Mouse (Mus musculus): ENCODE measurements at regions not wholly inside any gene's neighbourhood (a gene's known extent, or its start where the extent isn't known, plus 50 kb on each side); places are given as distances from the start of the nearest gene placed in this dataset.

DNA sequence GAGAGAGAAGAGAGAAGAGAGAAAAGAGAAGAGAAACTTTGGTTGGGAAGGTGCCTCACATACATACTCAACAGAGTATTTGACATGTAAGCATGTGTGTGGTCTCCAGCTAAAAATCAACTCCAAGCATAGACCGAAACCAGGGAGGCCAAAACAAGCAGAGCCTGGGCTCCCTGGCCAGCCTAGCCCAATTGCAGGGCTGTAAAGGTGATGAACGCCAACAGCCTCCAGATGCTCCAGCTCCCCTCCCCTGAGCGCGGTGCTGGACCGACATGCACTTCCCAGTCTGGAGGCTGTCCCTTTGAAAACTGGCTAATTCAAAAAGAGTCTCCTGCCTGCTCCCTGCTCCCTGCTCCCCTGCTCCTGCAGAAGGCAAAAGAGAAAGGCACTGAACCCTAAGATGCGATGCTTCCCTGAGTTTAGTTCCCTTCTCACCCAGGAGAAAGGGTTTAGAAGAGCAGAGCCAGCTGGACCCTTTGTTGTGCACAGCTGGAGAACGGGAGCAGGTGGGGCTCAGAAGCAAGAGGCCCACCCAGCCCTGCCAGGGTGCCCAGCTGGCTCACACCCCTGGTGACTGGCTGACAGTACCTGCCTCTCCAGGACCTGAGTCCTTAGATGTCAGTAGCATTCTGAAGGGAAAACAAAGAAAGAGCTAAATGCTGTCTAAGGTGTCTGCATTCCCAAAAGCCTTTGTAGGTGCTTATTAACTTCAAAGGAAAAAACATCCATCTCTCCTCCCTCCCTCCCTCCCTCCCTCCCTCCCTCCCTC, 255.2 kb upstream of the Arid1b start:
- H3K36me3 ChIP-seq (ENCODE audit: control insufficient read depth, insufficient read depth, low read length, poor library complexity, severe bottlenecking), result no peaks in the 10 kb centered on the region
- DNase-seq (ENCODE audit: low read depth, low spot score), result no peak
- H3K27me3 ChIP-seq (ENCODE audit: control insufficient read depth, insufficient read depth, low read length, poor library complexity, severe bottlenecking), result no peaks in the 10 kb centered on the region

DNA sequence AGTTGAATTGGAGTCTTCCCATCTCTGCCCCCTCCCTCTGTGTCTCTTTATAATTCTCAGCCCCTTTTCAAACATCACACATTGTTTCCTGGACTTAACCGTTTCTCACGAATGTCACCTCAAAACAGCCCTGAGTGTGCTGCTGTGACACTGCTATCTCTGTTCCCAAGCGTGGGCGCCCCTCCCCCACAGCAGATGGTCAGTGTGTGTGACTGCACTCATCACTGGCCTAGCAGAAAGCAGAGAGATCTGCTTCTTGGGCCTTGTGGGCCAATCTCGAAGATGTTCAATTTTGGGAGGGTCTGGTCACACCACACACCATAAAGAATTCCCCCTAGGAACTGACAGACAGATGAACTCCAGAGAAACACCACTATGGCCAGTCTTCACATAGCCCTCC, 253.3 kb upstream of the Arid1b start:
- Histone ChIP-seq H3K27me3 (ENCODE audit: control insufficient read depth, insufficient read depth, low read length, poor library complexity, severe bottlenecking) (no peaks in the 10 kb centered on the region), H3K36me3 (ENCODE audit: control insufficient read depth, insufficient read depth, low read length, poor library complexity, severe bottlenecking) (no peaks in the 10 kb centered on the region)
- DNase-seq (ENCODE audit: low read depth, low spot score), result peak; percentile 26

DNA sequence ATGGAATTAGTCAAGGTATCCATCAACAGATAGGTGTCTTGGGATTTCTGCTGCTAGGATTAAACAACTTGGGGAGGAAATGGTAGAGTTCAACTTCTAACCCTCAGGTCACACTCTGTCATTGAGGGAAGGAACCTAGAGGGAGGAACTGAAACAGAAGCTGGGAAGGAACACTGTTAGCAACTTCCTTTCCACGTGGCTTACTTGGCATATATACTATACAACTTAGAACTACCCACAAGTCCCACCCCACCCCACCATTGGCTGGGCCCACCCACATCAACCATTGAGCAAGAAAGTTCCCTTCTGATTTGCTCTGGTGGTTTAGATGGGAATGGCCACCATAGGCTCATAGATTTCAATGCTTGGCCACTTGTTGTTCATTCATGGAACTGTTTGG, 251.8 kb upstream of the Arid1b start:
- Histone ChIP-seq H3K27me3 (ENCODE audit: control insufficient read depth, insufficient read depth, low read length, poor library complexity, severe bottlenecking) (no peaks in the 10 kb centered on the region), H3K36me3 (ENCODE audit: control insufficient read depth, insufficient read depth, low read length, poor library complexity, severe bottlenecking) (no peaks in the 10 kb centered on the region)
- peak; percentile 66 for DNase-seq (ENCODE audit: low read depth, low spot score)

DNA sequence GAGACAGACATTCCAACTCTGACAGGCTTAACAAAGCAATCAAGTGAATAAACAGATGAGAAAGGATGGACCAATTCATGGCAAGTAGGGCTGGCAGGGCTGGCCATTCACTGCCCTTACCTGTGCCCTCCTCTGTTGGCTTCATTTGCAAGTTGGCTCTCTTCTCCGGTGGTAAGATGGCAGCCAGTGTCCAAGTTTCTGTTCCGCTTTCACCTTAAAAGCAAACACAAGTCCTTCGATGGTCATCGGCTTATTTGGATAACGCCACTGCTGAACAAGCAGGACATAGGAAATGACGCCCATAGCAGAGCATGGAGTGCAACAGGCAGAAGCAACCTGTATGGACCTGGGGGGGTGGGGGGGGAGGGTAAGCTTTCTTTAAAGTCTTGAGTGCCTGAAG, 231.2 kb upstream of the Arid1b start:
- DNase-seq (ENCODE audit: low read depth, low spot score), result no peak
- Histone ChIP-seq H3K27me3 (ENCODE audit: control insufficient read depth, insufficient read depth, low read length, poor library complexity, severe bottlenecking) (no peaks in the 10 kb centered on the region), H3K36me3 (ENCODE audit: control insufficient read depth, insufficient read depth, low read length, poor library complexity, severe bottlenecking) (no peaks in the 10 kb centered on the region)

DNA sequence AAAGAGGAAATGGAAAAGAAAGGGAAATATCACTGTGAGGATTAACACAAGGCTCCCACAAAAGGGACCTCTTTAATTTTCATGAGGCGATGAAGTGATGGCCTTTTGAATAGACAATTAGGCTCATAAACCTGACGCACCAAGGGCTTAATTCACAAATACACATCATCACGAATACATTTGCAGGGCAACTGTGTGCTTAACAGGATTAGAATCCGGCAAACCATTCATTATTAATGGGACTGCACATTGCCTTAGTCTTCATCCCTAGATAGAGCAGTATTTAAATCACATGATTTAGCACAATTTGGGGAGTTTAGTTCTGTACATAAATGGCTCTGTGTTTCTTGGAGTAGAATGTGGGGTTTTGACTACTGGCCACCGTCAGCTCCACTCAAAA, 228.4 kb upstream of the Arid1b start:
- Histone ChIP-seq H3K27me3 (ENCODE audit: control insufficient read depth, insufficient read depth, low read length, poor library complexity, severe bottlenecking) (no peaks in the 10 kb centered on the region), H3K36me3 (ENCODE audit: control insufficient read depth, insufficient read depth, low read length, poor library complexity, severe bottlenecking) (no peaks in the 10 kb centered on the region)
- DNase-seq (ENCODE audit: low read depth, low spot score), result no peak

DNA sequence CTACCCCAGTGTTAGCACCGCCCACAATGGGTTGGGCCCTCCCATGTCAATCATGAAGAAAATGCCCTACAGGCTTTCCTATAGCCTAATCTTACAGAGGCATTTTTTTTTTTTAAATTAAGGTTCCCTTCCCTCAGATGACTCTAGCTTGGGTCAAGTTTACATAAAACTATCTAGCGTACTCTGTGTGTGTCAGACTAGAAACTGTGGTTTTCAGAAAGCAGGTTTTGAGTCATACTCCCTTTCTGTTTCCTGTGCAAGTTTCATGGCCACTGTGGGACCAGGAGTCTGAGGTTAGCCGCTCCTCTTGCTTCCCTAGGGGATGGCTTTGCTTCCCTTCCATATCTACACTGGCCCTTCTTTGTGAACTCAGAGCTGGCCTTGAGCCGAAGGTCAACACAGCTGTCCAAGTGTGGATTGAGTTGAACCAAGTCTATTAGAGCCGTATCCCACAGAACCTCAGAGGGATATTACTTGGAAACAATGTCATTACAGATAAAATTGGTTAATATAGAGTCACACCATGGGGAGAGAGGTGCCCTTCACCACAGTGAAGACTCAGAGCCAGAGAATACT, 226.1 kb upstream of the Arid1b start:
- no peak for DNase-seq (ENCODE audit: low read depth, low spot score)
- H3K27me3 ChIP-seq (ENCODE audit: control insufficient read depth, insufficient read depth, low read length, poor library complexity, severe bottlenecking), result no peaks in the 10 kb centered on the region

DNA sequence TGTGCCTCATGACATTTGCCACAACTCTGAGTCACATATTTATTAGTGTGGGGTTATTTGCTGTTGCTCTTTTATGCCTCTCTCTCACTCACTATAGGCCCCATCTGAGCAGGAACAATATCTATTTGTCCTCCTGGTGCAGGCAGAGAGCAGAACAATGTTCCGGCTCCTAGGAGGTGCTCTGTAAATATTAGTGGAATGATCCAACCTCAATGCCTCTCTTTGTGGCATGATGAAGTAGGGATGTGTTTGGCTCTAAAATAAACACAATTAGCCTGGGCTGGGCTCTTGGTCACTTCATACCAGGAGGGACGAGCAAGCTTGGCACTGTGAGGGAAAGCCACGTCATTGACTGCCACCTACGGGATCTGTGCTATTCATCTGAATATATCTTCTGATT, 224.8 kb upstream of the Arid1b start:
- no peaks in the 10 kb centered on the region for H3K36me3 ChIP-seq (ENCODE audit: control insufficient read depth, insufficient read depth, low read length, poor library complexity, severe bottlenecking)
- DNase-seq (ENCODE audit: low read depth, low spot score), result no peak
- no peaks in the 10 kb centered on the region for H3K27me3 ChIP-seq (ENCODE audit: control insufficient read depth, insufficient read depth, low read length, poor library complexity, severe bottlenecking)

More for the DNA sequence above, 226.1 kb upstream of the Arid1b start:
- no peaks in the 10 kb centered on the region for H3K36me3 ChIP-seq (ENCODE audit: control insufficient read depth, insufficient read depth, low read length, poor library complexity, severe bottlenecking)

DNA sequence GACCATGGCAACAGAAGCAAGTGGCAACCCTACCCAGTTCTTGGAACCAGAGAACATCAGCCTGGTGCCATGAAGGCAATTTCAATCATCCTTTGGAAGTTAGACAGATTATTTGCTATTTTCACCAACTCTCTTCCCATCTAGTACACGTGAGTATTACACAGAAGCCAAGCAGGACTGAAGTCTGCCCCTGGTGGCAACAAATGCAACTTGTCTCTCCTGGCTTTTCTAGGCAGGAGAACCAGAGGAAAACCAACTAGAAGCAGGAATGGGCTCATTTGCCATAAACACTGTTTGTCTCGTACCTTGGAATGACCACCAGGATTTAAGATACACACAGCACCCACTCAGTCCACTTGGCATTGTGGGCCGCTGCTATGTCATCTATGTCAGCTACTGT, 224.1 kb upstream of the Arid1b start:
- Histone ChIP-seq H3K27me3 (ENCODE audit: control insufficient read depth, insufficient read depth, low read length, poor library complexity, severe bottlenecking) (no peaks in the 10 kb centered on the region), H3K36me3 (ENCODE audit: control insufficient read depth, insufficient read depth, low read length, poor library complexity, severe bottlenecking) (no peaks in the 10 kb centered on the region)
- DNase-seq (ENCODE audit: low read depth, low spot score), result no peak

DNA sequence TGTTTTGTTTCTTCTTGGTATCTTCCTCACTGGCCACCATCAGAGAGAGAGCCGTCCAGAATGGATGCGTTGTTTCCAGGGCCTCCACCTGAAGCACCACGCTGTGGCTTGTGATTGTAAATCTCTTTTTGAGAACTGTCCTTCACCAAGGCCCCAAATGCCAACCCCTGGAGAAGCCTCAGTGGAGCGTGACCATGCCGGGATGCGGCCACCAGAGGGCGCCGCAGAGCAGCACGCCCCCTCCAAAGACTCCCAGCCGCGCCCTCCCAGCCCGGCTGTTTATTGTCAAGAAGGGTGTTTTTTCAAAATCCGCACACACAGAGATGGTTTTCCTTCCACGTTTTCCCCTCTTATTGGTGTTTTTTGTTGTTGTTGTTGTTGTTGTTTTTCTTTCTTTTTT, 216.0 kb upstream of the Arid1b start:
- peak; percentile 76 for DNase-seq (ENCODE audit: low read depth, low spot score)
- Histone ChIP-seq H3K36me3 (ENCODE audit: control insufficient read depth, insufficient read depth, low read length, poor library complexity, severe bottlenecking) (no peaks in the 10 kb centered on the region), H3K27me3 (ENCODE audit: control insufficient read depth, insufficient read depth, low read length, poor library complexity, severe bottlenecking) (no peaks in the 10 kb centered on the region)

DNA sequence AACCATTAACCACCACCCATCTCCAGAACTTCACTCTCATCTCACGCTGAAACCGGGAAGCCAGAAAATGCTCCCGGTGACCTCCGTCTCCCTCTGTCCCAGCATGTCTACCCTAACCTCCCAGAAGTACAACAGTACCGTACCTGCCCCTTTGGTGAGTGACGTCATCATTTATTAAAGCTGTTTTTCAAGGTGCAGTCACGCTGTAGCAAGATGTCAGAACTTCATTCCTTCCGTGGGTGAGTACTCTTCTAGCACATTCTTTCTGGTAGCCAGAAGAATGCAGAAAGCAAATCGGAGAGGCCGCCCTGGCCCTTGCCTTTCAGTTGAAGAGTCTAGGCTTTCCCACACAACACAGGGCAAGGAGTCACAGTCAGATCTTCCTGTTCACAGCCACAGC, 215.1 kb upstream of the Arid1b start:
- no peaks in the 10 kb centered on the region for H3K36me3 ChIP-seq (ENCODE audit: control insufficient read depth, insufficient read depth, low read length, poor library complexity, severe bottlenecking)
- no peak for DNase-seq (ENCODE audit: low read depth, low spot score)
- H3K27me3 ChIP-seq (ENCODE audit: control insufficient read depth, insufficient read depth, low read length, poor library complexity, severe bottlenecking), result no peaks in the 10 kb centered on the region

DNA sequence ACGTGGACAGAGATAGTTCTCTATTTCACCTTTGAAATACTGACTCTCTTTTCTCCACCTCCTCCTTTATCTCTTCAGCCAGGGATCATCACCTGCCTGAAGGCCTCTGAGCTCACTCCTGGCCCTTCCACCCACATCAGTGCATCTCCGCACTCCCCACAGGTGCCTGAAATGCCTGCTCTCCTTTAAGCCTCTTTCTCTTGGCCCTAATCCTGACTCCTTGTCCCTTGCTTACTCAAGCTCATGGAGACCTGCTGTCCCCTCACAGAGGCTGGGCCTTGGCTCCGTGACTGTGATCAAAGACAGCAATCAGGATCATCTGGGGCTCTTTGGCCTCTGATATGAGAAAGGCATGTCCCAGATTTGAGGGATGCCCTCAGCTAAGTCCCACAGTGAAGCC, 212.5 kb upstream of the Arid1b start:
- Histone ChIP-seq H3K36me3 (ENCODE audit: control insufficient read depth, insufficient read depth, low read length, poor library complexity, severe bottlenecking) (no peaks in the 10 kb centered on the region), H3K27me3 (ENCODE audit: control insufficient read depth, insufficient read depth, low read length, poor library complexity, severe bottlenecking) (no peaks in the 10 kb centered on the region)
- DNase-seq (ENCODE audit: low read depth, low spot score), result no peak

DNA sequence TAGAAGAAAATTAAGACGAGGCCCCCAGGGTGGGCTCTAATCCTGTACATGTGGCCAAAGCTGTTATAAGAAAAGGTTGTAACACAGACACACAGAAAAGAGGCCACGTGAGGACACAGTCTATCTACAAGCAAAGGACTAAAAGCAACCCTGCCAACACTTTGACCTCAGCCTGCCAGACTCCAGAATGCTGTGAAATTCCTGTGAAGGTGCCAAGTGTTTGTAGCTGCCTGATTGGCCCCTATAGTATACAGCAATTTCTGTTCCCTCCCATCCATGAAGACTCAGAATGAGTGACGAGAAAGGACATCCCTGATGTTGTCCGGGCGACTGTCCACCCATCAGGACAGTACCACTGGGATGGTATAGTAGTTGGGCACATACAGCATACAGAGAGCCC, 209.8 kb upstream of the Arid1b start:
- no peaks in the 10 kb centered on the region for H3K27me3 ChIP-seq (ENCODE audit: control insufficient read depth, insufficient read depth, low read length, poor library complexity, severe bottlenecking)
- DNase-seq (ENCODE audit: low read depth, low spot score), result no peak
- H3K36me3 ChIP-seq (ENCODE audit: control insufficient read depth, insufficient read depth, low read length, poor library complexity, severe bottlenecking), result no peaks in the 10 kb centered on the region

DNA sequence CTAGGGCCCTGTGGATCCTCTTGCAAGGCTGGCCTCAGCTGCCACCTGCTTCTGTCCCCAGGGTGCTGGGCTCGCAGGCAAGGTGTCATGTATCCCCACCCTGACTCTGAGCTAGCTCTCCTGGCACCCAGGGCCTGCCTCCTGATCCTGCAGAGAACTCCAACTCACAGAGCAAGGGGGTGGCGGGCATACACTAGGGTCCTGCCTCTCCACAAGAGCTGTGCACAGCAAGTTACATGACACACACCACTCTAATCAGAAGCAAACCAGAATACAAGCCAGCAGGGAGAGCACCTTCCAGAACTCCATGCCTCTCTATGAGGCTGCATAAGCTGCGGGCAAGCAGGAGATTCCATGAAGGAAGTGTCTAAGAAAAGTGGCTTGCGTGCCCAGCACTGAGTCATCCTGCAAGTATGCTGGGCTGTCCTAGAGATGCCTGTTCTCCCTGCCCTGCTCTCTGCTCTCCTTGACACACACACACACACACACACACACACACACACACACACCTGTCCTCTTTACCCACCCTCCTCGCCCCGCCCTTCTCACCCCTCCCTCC, 208.8 kb upstream of the Arid1b start:
- Histone ChIP-seq H3K36me3 (ENCODE audit: control insufficient read depth, insufficient read depth, low read length, poor library complexity, severe bottlenecking) (no peaks in the 10 kb centered on the region), H3K27me3 (ENCODE audit: control insufficient read depth, insufficient read depth, low read length, poor library complexity, severe bottlenecking) (no peaks in the 10 kb centered on the region)
- no peak for DNase-seq (ENCODE audit: low read depth, low spot score)

DNA sequence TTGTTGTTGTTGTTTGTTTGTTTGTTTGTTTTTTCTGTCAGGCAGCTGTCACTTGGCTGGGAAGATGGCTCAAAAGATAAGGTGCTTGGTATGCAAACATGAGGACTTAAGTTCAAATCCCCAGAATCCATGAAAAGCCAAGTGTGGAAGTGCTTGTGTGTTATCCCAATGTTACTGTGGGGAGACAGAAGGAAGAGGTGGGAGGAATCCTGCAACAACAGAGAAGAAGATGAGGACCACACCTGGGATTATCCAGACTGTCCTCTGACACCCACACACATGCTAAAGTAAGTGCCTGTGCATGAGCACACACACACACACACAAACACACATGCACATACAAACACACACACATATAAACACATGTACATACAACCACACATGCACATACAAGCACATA, 207.6 kb upstream of the Arid1b start:
- Histone ChIP-seq H3K27me3 (ENCODE audit: control insufficient read depth, insufficient read depth, low read length, poor library complexity, severe bottlenecking) (no peaks in the 10 kb centered on the region), H3K36me3 (ENCODE audit: control insufficient read depth, insufficient read depth, low read length, poor library complexity, severe bottlenecking) (no peaks in the 10 kb centered on the region)
- no peak for DNase-seq (ENCODE audit: low read depth, low spot score)

DNA sequence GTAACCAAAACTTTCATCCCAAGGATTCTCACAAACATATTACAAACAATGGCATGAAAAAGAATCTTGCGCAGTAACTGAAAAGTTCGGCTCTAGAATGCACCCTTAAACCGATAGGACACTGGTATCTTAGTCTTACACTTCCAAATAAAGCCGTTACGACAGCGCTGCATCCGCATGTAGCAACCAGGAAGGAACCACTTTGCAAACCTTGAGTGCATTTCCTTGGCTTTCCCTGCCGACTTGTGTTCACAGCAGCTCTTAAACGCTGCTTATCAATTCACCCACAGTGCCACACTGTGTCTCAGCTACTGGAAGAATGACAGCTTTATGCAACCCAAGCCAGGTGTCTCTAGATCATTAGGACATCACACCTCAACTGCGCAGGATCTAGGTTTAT, 202.3 kb upstream of the Arid1b start:
- no peaks in the 10 kb centered on the region for H3K27me3 ChIP-seq (ENCODE audit: control insufficient read depth, insufficient read depth, low read length, poor library complexity, severe bottlenecking)
- no peak for DNase-seq (ENCODE audit: low read depth, low spot score)
- no peaks in the 10 kb centered on the region for H3K36me3 ChIP-seq (ENCODE audit: control insufficient read depth, insufficient read depth, low read length, poor library complexity, severe bottlenecking)
